Mouse (Mus musculus): ENCODE measurements at regions not wholly inside any gene's neighbourhood (a gene's known extent, or its start where the extent isn't known, plus 50 kb on each side); places are given as distances from the start of the nearest gene placed in this dataset.

DNA sequence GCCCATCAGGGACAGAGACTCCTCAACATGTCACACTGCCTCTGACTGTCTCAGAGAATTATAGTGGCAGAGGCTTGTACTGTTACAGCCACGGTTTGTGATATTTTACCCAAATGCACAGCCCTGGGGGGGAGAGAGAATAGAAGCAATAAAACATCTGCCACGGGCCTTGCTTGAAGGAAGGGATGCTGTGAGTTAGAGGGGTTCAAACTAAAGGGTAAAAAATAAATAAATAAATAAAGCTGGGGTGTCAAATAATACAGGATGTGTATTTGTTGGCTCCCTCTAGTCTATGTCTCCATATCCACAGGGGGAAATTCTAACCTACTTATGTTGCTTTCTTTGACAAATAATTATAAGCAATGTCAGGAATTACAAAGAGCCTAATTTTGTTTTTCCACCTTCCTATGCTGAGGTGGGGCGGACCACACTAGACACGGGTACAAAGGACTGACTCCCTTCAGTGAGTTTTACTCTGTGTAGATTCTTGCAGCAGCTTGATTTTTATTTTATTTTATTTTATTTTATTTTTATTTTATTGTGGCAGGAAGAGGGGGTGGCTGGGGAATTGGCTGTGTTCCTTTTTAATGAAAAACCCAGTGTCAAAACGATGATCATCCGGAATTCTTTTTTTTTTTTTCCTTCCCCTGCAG is 281.3 kb downstream of the Gxylt1 start:
- TF ChIP-seq CTCF (IDR thresholded peaks at IDR 0.05; ENCODE audit: low read depth, low read length) (no peak), POLR2A (IDR thresholded peaks at IDR 0.05; ENCODE audit: extremely low read depth, insufficient read depth, low read length) (no peak)
